Mouse (Mus musculus): ENCODE measurements around the gene Tbc1d10a. TPM values are rescaled to one million over a fixed set of nuclear protein-coding genes. Genes with fewer than 3 reads are reported as not detected.

Tbc1d10a gene
- polyA plus RNA-seq, 1 experiment from 2014 or later: 22.1 TPM

DNA sequence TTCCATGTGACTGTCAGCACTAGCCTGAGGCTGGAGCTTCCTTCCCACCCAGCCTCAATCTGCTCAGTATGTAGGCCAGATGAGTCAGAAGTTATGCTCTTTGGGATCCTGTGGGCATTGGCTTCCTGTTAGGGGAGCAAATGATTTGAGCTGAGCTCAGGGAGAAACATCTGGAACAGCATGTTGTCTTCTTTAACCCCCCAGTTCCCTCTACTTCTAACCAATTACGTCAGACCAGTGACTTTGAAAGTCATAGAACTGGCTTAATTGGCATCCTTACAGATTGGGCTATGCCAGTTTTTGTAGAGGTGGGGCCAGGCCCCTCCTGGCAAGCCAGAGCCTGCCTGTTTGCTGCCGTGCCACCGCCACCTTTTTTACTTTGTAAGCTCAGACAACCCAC, 4.1 kb downstream of the Tbc1d10a start:
- H3K4me2 ChIP-seq (ENCODE audit: low read depth): no peak overlapping the region
- DNase-seq (ENCODE audit: low spot score) (no peak), ATAC-seq (ENCODE audit: insufficient read depth, low FRiP score, low TSS enrichment) (no peak)
- H3K9me3 ChIP-seq (ENCODE audit: control insufficient read depth, low read length): no peaks in the 10 kb centered on the region
- no peaks in the 10 kb centered on the region for H3K36me3 ChIP-seq (ENCODE audit: control insufficient read depth, insufficient read depth, low read length)
- WGBS: 84% methylated on average over 3 of the region's 3 CpGs
- H3K9ac ChIP-seq (ENCODE audit: low read length): no peak overlapping the region
- H3K4me1 ChIP-seq (ENCODE audit: control insufficient read depth, insufficient read depth, low read length): peaks cover 5% of the 10 kb centered on the region
- no peaks in the 10 kb centered on the region for H3K27me3 ChIP-seq (ENCODE audit: control insufficient read depth, insufficient read depth, low read length)
- no peak overlapping the region for H3K27ac ChIP-seq (ENCODE audit: low read depth, low read length)
- no peak overlapping the region for H3K4me3 ChIP-seq (ENCODE audit: low read depth, low read length)

DNA sequence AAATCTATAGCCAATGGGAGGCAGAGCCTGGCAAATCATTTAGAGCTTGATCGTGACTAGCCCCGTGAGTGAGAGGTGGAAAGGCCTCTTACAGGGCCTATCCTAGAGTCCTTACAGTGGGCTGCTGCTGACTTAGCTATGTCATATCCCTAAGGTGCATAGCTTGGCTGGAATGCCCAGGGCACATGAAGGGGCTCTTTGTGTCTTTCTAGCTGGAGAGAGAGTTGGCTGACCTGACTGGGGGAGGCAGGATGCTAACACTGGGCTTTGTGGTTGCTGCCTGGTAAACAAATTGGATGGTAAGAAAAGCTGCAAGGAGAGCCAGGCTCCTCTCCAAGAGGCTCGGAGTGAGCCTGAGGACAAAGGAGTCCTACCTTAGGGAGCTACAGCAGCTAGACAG, 6.2 kb downstream of the Tbc1d10a start:
- Histone ChIP-seq H3K4me1 (ENCODE audit: control insufficient read depth, insufficient read depth, low read length) (no peaks in the 10 kb centered on the region), H3K27ac (ENCODE audit: low read depth, low read length) (no peak overlapping the region), H3K9me3 (ENCODE audit: control insufficient read depth, low read length) (no peaks in the 10 kb centered on the region), H3K9ac (ENCODE audit: low read length) (no peak overlapping the region), H3K4me3 (ENCODE audit: low read depth, low read length) (no peak overlapping the region), H3K4me2 (ENCODE audit: low read depth) (no peak overlapping the region), H3K36me3 (ENCODE audit: control insufficient read depth, insufficient read depth, low read length) (no peaks in the 10 kb centered on the region), H3K27me3 (ENCODE audit: control insufficient read depth, insufficient read depth, low read length) (no peaks in the 10 kb centered on the region)
- DNase-seq (ENCODE audit: low spot score) (no peak), ATAC-seq (ENCODE audit: insufficient read depth, low FRiP score, low TSS enrichment) (no peak)
- WGBS: 80% methylated on average over 3 of the region's 3 CpGs

DNA sequence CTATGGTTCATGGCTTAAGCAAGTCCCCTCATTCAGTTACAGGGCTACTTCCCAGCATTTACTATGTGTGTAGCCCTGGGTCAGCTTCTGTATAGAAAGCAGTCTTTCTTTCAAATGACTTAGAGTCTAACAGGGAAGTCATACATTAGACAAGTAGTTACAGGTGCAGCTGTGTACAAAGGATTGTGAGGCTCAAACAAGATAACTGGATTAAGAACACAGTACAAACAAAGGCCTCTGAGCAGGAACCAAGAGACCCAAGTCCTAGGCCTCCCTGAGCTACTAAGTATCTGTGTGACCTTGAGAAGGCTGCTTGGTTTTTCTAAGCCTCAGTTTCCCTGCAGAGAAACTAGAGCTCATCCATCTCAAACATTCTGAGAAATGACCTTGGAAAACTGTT, 6.8 kb downstream of the Tbc1d10a start:
- no peaks in the 10 kb centered on the region for H3K27me3 ChIP-seq (ENCODE audit: control insufficient read depth, insufficient read depth, low read length)
- no peak overlapping the region for H3K4me3 ChIP-seq (ENCODE audit: low read depth, low read length)
- H3K36me3 ChIP-seq (ENCODE audit: control insufficient read depth, insufficient read depth, low read length): no peaks in the 10 kb centered on the region
- ATAC-seq (ENCODE audit: insufficient read depth, low FRiP score, low TSS enrichment) (no peak), DNase-seq (ENCODE audit: low spot score) (no peak)
- no peaks in the 10 kb centered on the region for H3K9me3 ChIP-seq (ENCODE audit: control insufficient read depth, low read length)
- H3K4me1 ChIP-seq (ENCODE audit: control insufficient read depth, insufficient read depth, low read length): no peaks in the 10 kb centered on the region
- H3K4me2 ChIP-seq (ENCODE audit: low read depth): no peak overlapping the region
- H3K9ac ChIP-seq (ENCODE audit: low read length): no peak overlapping the region
- no peak overlapping the region for H3K27ac ChIP-seq (ENCODE audit: low read depth, low read length)

DNA sequence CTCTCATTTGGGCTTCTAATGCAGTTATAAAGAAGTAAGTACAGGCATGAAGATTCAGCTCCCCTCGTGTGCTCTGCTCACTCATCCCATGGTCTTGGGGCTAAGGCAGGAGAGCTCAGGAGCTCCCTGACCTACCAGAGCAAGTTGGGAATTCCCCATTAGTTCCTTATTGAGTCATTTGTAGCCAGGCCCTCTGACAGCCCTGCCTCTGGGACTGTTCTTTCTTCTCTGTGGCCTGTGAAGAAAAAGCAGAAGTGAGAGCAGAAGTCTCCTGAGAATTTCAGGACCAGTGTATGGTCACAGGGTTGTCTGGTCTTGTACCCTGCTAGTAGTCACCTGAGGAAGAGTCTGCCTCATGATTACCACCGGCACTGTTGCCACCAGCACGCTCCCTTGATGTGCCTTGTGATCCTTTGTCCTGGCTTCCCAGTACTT, 9.0 kb downstream of the Tbc1d10a start:
- H3K36me3 ChIP-seq (ENCODE audit: control insufficient read depth, insufficient read depth, low read length): no peaks in the 10 kb centered on the region
- no peak overlapping the region for H3K4me2 ChIP-seq (ENCODE audit: low read depth)
- no peaks in the 10 kb centered on the region for H3K27me3 ChIP-seq (ENCODE audit: control insufficient read depth, insufficient read depth, low read length)
- no peak overlapping the region for H3K4me3 ChIP-seq (ENCODE audit: low read depth, low read length)
- no peak overlapping the region for H3K9ac ChIP-seq (ENCODE audit: low read length)
- no peaks in the 10 kb centered on the region for H3K4me1 ChIP-seq (ENCODE audit: control insufficient read depth, insufficient read depth, low read length)
- no peaks in the 10 kb centered on the region for H3K9me3 ChIP-seq (ENCODE audit: control insufficient read depth, low read length)
- DNase-seq (ENCODE audit: low spot score) (no peak), ATAC-seq (ENCODE audit: insufficient read depth, low FRiP score, low TSS enrichment) (no peak)
- no peak overlapping the region for H3K27ac ChIP-seq (ENCODE audit: low read depth, low read length)
- 83% methylated on average over 3 of the region's 3 CpGs for WGBS

DNA sequence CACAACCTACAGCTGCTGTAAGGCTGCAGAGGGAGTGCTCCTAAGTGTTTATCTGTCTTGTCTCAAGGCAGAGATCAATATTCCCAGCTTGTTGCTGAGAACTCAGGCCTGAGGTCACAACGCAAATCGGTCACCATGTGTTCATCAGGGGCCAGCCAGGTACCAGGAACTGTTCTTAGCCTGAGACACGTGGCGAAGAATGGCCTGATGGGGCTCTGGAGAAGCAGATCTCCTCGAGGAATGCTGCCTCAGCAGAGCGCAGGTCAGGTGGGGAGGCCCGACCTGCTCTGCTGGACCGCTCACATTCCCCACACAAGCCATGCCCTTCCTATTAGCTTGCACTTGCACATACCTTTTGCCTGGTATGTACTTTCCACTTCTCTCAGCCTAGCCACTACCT, 10.0 kb downstream of the Tbc1d10a start:
- Histone ChIP-seq H3K36me3 (ENCODE audit: control insufficient read depth, insufficient read depth, low read length) (no peaks in the 10 kb centered on the region), H3K4me3 (ENCODE audit: low read depth, low read length) (no peak overlapping the region), H3K9me3 (ENCODE audit: control insufficient read depth, low read length) (no peaks in the 10 kb centered on the region), H3K4me2 (ENCODE audit: low read depth) (no peak overlapping the region), H3K9ac (ENCODE audit: low read length) (no peak overlapping the region), H3K4me1 (ENCODE audit: control insufficient read depth, insufficient read depth, low read length) (no peaks in the 10 kb centered on the region), H3K27ac (ENCODE audit: low read depth, low read length) (no peak overlapping the region), H3K27me3 (ENCODE audit: control insufficient read depth, insufficient read depth, low read length) (no peaks in the 10 kb centered on the region)
- 68% methylated on average over 8 of the region's 8 CpGs for WGBS
- DNase-seq (ENCODE audit: low spot score) (no peak), ATAC-seq (ENCODE audit: insufficient read depth, low FRiP score, low TSS enrichment) (no peak)

DNA sequence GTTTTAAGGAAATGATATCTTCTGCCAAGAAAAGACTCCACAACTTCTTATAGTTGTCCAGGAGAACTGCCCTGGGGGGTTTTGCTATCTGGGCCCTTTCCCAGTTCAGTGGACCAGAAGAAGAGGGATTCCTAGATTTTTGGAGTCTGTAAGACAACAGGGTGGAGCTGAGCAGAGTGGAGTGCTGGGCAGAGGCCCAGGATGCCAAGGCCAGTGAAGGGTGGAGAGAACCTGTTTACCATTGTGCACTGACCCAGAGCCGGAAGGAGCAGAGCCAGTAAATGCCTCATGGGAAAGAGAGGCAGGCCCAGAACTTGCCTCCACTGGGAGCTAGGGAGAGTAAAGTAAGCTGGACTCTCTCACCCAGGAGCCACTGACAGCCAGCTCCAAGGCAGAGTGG, 11.1 kb downstream of the Tbc1d10a start:
- Histone ChIP-seq H3K9ac (ENCODE audit: low read length) (no peak overlapping the region), H3K4me3 (ENCODE audit: low read depth, low read length) (no peak overlapping the region), H3K27ac (ENCODE audit: low read depth, low read length) (no peak overlapping the region), H3K4me2 (ENCODE audit: low read depth) (no peak overlapping the region), H3K27me3 (ENCODE audit: control insufficient read depth, insufficient read depth, low read length) (no peaks in the 10 kb centered on the region), H3K36me3 (ENCODE audit: control insufficient read depth, insufficient read depth, low read length) (no peaks in the 10 kb centered on the region), H3K9me3 (ENCODE audit: control insufficient read depth, low read length) (no peaks in the 10 kb centered on the region), H3K4me1 (ENCODE audit: control insufficient read depth, insufficient read depth, low read length) (no peaks in the 10 kb centered on the region)
- ATAC-seq (ENCODE audit: insufficient read depth, low FRiP score, low TSS enrichment): no peak
- WGBS: 74% methylated on average over 1 of the region's 1 CpGs
- DNase-seq (ENCODE audit: low spot score): no peak

DNA sequence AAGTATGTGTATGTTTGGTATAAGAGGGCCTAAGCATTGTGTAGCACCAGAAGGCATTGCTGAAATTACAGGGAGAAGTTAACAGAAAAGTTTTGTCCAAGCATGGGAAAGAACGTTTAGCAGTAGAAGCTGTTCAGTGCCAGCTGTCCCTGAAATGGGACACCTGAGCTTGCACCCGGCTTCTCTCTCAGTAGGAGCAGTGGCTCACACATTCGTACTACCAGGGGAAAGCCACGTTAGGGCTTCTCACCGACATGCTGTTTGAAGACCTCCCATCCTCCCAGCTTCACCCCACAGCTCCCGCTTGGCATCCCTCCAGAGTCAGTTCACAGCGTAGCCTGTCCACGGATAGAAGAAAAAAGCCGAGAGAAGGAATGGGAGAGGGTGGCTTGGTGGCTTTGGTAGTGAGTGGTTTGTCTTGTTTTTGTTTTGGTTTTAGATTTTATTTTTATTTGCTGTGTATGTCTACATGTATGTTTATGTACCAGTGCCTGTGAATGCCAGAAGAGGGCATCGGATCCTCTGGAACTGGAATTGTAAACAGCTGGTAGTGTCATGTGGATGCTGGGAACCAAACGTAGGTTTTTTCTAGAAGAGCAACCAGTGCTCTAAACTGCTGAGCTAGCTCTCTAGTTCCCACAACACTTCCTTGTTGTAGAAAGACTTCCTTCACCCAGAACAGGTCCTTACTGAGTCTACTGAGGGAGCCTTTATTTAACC, 15.6 kb downstream of the Tbc1d10a start:
- DNase-seq (ENCODE audit: low spot score) (no peak), ATAC-seq (ENCODE audit: insufficient read depth, low FRiP score, low TSS enrichment) (no peak)
- no peaks in the 10 kb centered on the region for H3K9me3 ChIP-seq (ENCODE audit: control insufficient read depth, low read length)
- no peak overlapping the region for H3K27ac ChIP-seq (ENCODE audit: low read depth, low read length)
- H3K27me3 ChIP-seq (ENCODE audit: control insufficient read depth, insufficient read depth, low read length): no peaks in the 10 kb centered on the region
- WGBS: 85% methylated on average over 11 of the region's 11 CpGs
- no peak overlapping the region for H3K9ac ChIP-seq (ENCODE audit: low read length)
- no peak overlapping the region for H3K4me3 ChIP-seq (ENCODE audit: low read depth, low read length)
- H3K36me3 ChIP-seq (ENCODE audit: control insufficient read depth, insufficient read depth, low read length): no peaks in the 10 kb centered on the region
- no peak overlapping the region for H3K4me2 ChIP-seq (ENCODE audit: low read depth)
- no peaks in the 10 kb centered on the region for H3K4me1 ChIP-seq (ENCODE audit: control insufficient read depth, insufficient read depth, low read length)

DNA sequence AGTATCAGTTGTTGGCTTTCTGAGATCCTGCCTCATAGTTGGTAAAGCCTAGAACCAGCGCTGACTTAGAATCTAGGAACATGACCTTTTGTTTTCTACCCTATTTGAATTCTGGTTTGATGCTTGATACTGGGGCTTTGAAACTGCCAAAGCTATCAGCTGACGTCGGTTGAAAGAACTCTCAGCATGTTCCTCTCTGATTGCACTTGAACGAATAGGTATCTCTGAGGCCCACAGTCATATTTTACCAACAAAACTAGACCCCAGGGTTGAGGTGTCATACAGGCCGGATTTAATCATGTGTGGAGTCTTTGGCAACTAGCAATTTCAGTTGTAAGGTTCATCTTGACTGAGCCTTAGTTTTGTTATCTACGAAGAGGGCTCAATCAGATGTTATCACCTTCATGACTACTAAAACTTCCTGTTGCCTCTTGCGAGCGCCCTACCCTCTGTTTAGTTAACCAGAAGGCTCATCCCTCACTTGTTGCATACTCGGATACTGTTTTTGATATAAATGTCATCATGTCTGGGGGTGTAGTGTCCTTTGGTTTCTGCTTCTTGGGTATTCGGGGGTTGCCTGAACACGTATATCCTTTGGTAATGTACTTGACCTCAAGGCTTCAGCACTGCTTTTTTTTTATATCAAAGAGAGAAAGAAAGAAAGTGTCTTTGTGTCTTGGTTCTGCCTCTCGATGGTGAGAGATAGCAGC, 16.6 kb downstream of the Tbc1d10a start:
- H3K9me3 ChIP-seq (ENCODE audit: control insufficient read depth, low read length): no peaks in the 10 kb centered on the region
- H3K4me3 ChIP-seq (ENCODE audit: low read depth, low read length): no peak overlapping the region
- ATAC-seq (ENCODE audit: insufficient read depth, low FRiP score, low TSS enrichment): no peak
- no peaks in the 10 kb centered on the region for H3K4me1 ChIP-seq (ENCODE audit: control insufficient read depth, insufficient read depth, low read length)
- no peak overlapping the region for H3K27ac ChIP-seq (ENCODE audit: low read depth, low read length)
- no peaks in the 10 kb centered on the region for H3K27me3 ChIP-seq (ENCODE audit: control insufficient read depth, insufficient read depth, low read length)
- 84% methylated on average over 12 of the region's 12 CpGs for WGBS
- DNase-seq (ENCODE audit: low spot score): no peak
- no peak overlapping the region for H3K4me2 ChIP-seq (ENCODE audit: low read depth)
- H3K36me3 ChIP-seq (ENCODE audit: control insufficient read depth, insufficient read depth, low read length): no peaks in the 10 kb centered on the region
- H3K9ac ChIP-seq (ENCODE audit: low read length): no peak overlapping the region

DNA sequence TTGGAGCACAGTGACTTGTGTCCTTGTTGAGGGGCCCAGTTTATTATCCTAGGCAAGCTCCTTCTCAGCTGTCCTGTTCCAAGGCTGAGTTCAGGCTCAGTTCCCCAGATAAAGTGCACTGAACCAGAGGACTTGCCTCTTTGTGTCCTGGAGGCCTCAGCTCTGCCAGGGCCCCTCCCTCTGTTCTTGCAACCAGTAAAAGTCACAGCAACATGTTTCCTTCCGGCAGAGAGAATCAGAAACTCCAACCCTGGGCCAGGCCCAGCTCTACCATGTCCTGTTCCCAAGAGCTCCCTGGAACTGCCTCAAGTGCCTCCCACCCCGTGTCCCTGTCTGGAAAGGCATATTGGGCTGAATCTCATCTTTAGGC, 17.1 kb downstream of the Tbc1d10a start:
- Histone ChIP-seq H3K4me2 (ENCODE audit: low read depth) (no peak overlapping the region), H3K4me1 (ENCODE audit: control insufficient read depth, insufficient read depth, low read length) (no peaks in the 10 kb centered on the region), H3K9ac (ENCODE audit: low read length) (no peak overlapping the region), H3K27ac (ENCODE audit: low read depth, low read length) (no peak overlapping the region), H3K4me3 (ENCODE audit: low read depth, low read length) (no peak overlapping the region), H3K36me3 (ENCODE audit: control insufficient read depth, insufficient read depth, low read length) (no peaks in the 10 kb centered on the region), H3K9me3 (ENCODE audit: control insufficient read depth, low read length) (no peaks in the 10 kb centered on the region), H3K27me3 (ENCODE audit: control insufficient read depth, insufficient read depth, low read length) (no peaks in the 10 kb centered on the region)
- WGBS: 55% methylated on average over 2 of the region's 2 CpGs
- no peak for ATAC-seq (ENCODE audit: insufficient read depth, low FRiP score, low TSS enrichment)
- DNase-seq (ENCODE audit: low spot score): no peak

Data from neural tube, embryonic 11.5 days (tissue).